ENCODE assay signal across 21 mouse cellular contexts in the genomic region with DNA sequence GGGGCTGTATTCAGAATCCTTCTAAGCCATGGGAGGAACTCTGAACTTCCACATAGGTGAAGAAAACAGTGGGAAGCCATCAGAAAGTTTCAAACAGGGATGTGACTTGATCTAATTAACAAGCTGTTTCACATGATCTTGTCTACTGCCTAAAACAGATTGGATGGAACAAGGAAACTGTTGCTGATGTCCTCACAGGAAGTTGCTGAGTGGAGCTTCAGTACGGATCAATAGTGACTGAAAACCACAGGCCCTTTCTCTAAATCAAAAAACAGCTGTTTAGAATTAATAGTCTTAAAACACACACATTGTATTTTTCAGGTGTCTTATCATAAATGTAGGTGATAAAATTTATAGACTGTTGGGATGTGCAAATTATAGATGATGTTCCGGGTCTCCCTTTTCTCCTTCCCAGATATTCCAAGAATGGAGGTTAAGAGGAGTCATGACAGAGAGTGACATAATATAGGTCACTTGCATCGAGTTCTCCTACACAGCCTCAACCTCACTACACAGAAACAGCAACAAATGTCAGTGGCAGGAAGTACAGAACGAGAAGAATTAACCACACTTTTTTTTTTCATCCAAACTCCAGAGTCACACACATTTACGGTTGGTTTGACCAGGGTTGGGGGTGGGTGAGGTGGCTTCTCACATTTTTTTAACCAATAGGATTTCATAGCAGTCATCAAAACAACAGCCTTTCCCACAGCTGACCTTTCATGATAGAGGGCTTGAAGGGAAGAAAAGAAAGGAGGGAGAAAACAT.
DNase-seq lines count a peak whose midpoint lies in the region; ATAC-seq lines count a peak whose summit lies in the region.
"Had no signal": no experiment of that assay in that cellular context is flagged by ENCODE, and none has a peak within 500 bp of the region (broad histone marks: within the 10 kb centered on the region; RNA-seq: fewer than 3 reads in every experiment).

No protein-coding gene starts in this region.

- 19% methylated on average over 5 of the region's 5 CpGs for WGBS in liver, embryonic 15.5 days (ENCODE audit: insufficient replicate concordance)

- H3K4me1 ChIP-seq in liver, embryonic 15.5 days (replicated peaks), result peaks cover 7% of the 10 kb centered on the region; the same call in 1 of the 2 replicates
- H3K4me1 ChIP-seq: heart, embryonic 13.5 days had no signal

- no peak for DNase-seq in liver
- peak; percentile 56 for DNase-seq in thymus, postnatal 4 days
- DNase-seq in cerebellum, postnatal 10 days, result no peak
- DNase-seq in frontal cortex, postnatal 36 days (ENCODE audit: low spot score in 2 of 2), result no peak
- no peak for DNase-seq in retina, embryonic 14.5 days (ENCODE audit: low spot score)
- DNase-seq: B cell, adult 2 months; cerebellum, postnatal 36 days; heart, adult 11 months; right cerebral cortex, postnatal 25 days had no signal

- H3K4me2 ChIP-seq in liver, embryonic 15.5 days, result no peak overlapping the region
- H3K4me2 ChIP-seq: heart, embryonic 13.5 days; intestine, embryonic 15.5 days; limb, embryonic 13.5 days; midbrain, embryonic 15.5 days; neural tube, embryonic 12.5 days had no signal

- H3K36me3 ChIP-seq in liver, embryonic 15.5 days (replicated peaks), result no peaks in the 10 kb centered on the region
- H3K36me3 ChIP-seq: embryonic facial prominence, embryonic 10.5 days; heart, embryonic 13.5 days; hindbrain, embryonic 10.5 days; intestine, embryonic 15.5 days; limb, embryonic 13.5 days; midbrain, embryonic 15.5 days; neural tube, embryonic 12.5 days had no signal

- ATAC-seq in liver, embryonic 15.5 days (ENCODE audit: insufficient read depth), result no peak
- peak; percentile 81 for ATAC-seq in common myeloid progenitor, adult 5-6 weeks (replicated peaks; ENCODE audit: low read depth, poor library complexity, severe bottlenecking)
- peak; percentile 75 for ATAC-seq in megakaryocyte progenitor cell, adult 5-6 weeks (replicated peaks; ENCODE audit: poor library complexity)
- ATAC-seq: forebrain, embryonic 14.5 days; intestine, embryonic 15.5 days; midbrain, embryonic 15.5 days had no signal

- H3K9ac ChIP-seq in liver, embryonic 15.5 days, result no peak overlapping the region
- H3K9ac ChIP-seq: heart, embryonic 13.5 days; intestine, embryonic 15.5 days; limb, embryonic 13.5 days; midbrain, embryonic 15.5 days; neural tube, embryonic 12.5 days had no signal

- no peaks in the 10 kb centered on the region for H3K9me3 ChIP-seq in liver, embryonic 15.5 days (replicated peaks)
- H3K9me3 ChIP-seq: embryonic facial prominence, embryonic 10.5 days; heart, embryonic 13.5 days; hindbrain, embryonic 10.5 days; intestine, embryonic 15.5 days; limb, embryonic 13.5 days; midbrain, embryonic 15.5 days; neural tube, embryonic 12.5 days had no signal

- H3K4me3 ChIP-seq in liver, embryonic 15.5 days (replicated peaks), result no peak overlapping the region
- H3K4me3 ChIP-seq: embryonic facial prominence, embryonic 10.5 days; heart, embryonic 13.5 days; hindbrain, embryonic 10.5 days; intestine, embryonic 15.5 days; limb, embryonic 13.5 days; midbrain, embryonic 15.5 days; neural tube, embryonic 12.5 days had no signal

- no peaks in the 10 kb centered on the region for H3K27me3 ChIP-seq in liver, embryonic 15.5 days
- H3K27me3 ChIP-seq: heart, embryonic 13.5 days; intestine, embryonic 15.5 days; limb, embryonic 13.5 days; midbrain, embryonic 15.5 days; neural tube, embryonic 12.5 days had no signal

- H3K27ac ChIP-seq in liver, embryonic 15.5 days (replicated peaks), result peak overlapping the region; percentile 57; the same call in 1 of the 2 replicates
- H3K27ac ChIP-seq: embryonic facial prominence, embryonic 10.5 days; heart, embryonic 13.5 days; hindbrain, embryonic 10.5 days; intestine, embryonic 15.5 days; kidney, postnatal 0 days; limb, embryonic 13.5 days; midbrain, embryonic 15.5 days; neural tube, embryonic 12.5 days had no signal
